19 mouse cellular contexts compared by ENCODE assay signal in genomic region chr12:82319436-82320131, GRCm38 (mm10).
A peak's percentile ranks its signal among the peaks of the same experiment; 100 is the strongest.
DNase-seq lines count a peak whose midpoint lies in the region; ATAC-seq and TF ChIP-seq lines count a peak whose summit lies in the region.
"Had no signal": no experiment of that assay in that cellular context is flagged by ENCODE, and none has a peak within 500 bp of the region (broad histone marks: within the 10 kb centered on the region; RNA-seq: fewer than 3 reads in every experiment).

No protein-coding gene starts in this region.

- peak; percentile 32 for ATAC-seq in liver, embryonic 16.5 days (ENCODE audit: low read depth)
- ATAC-seq in liver, embryonic 11.5 days (replicated peaks; ENCODE audit: low FRiP score), result no peak
- ATAC-seq in intestine, postnatal 0 days, result 0 out of 2 replicates have a peak, but pooled peaks have one; percentile 8
- ATAC-seq: activated CD4-positive, CD25-positive, alpha-beta regulatory T cell, adult 4 months; forebrain, embryonic 13.5 days; forebrain, postnatal 0 days; Patski had no signal

- TF ChIP-seq CTCF in kidney, adult 2 months (conservative IDR thresholded peaks at IDR 0.05; ENCODE audit: insufficient read depth, insufficient read length, low read depth, low read length), result no peak
- TF ChIP-seq CTCF in intestine, postnatal 0 days (IDR thresholded peaks at IDR 0.05; ENCODE audit: low read depth), result no peak

- no peak overlapping the region for H3K9ac ChIP-seq in liver, embryonic 16.5 days (ENCODE audit: low read depth, low read length)
- no peak overlapping the region for H3K9ac ChIP-seq in liver, embryonic 11.5 days (ENCODE audit: low read depth, low read length)
- no peak overlapping the region for H3K9ac ChIP-seq in intestine, postnatal 0 days (ENCODE audit: low read depth, low read length)
- H3K9ac ChIP-seq: embryonic facial prominence, embryonic 13.5 days; forebrain, embryonic 13.5 days; forebrain, postnatal 0 days; hindbrain, embryonic 14.5 days had no signal

- H3K4me3 ChIP-seq in kidney, adult 2 months (ENCODE audit: insufficient read depth, low read depth, low read length), result no peak overlapping the region
- no peak overlapping the region for H3K4me3 ChIP-seq in liver, embryonic 16.5 days (ENCODE audit: low read depth, low read length)
- H3K4me3 ChIP-seq in liver, embryonic 11.5 days (ENCODE audit: low read depth, low read length), result no peak overlapping the region
- no peak overlapping the region for H3K4me3 ChIP-seq in intestine, postnatal 0 days (ENCODE audit: low read depth, low read length)
- H3K4me3 ChIP-seq: embryonic facial prominence, embryonic 13.5 days; forebrain, embryonic 13.5 days had no signal

- 52% methylated on average over 7 of the region's 7 CpGs for WGBS in kidney, adult 2 months
- WGBS in liver, embryonic 16.5 days (ENCODE audit: insufficient replicate concordance), result 61% methylated on average over 7 of the region's 7 CpGs
- WGBS in liver, embryonic 11.5 days, result 80% methylated on average over 7 of the region's 7 CpGs
- 52% methylated on average over 7 of the region's 7 CpGs for WGBS in intestine, postnatal 0 days

- H3K4me2 ChIP-seq in liver, embryonic 16.5 days (ENCODE audit: low read depth, low read length), result no peak overlapping the region
- no peak overlapping the region for H3K4me2 ChIP-seq in liver, embryonic 11.5 days
- H3K4me2 ChIP-seq in intestine, postnatal 0 days (replicated peaks; ENCODE audit: low read depth), result no peak overlapping the region
- H3K4me2 ChIP-seq: embryonic facial prominence, embryonic 13.5 days; forebrain, embryonic 13.5 days; hindbrain, embryonic 14.5 days had no signal

- TF ChIP-seq POLR2A in kidney, adult 2 months (IDR thresholded peaks at IDR 0.05; ENCODE audit: low read depth, low read length), result no peak

- H3K27me3 ChIP-seq in kidney, adult 2 months (replicated peaks; ENCODE audit: control insufficient read depth, insufficient read depth, low read length), result no peaks in the 10 kb centered on the region
- no peaks in the 10 kb centered on the region for H3K27me3 ChIP-seq in liver, embryonic 16.5 days (ENCODE audit: control insufficient read depth, insufficient read depth, low read depth, low read length)
- no peaks in the 10 kb centered on the region for H3K27me3 ChIP-seq in liver, embryonic 11.5 days (replicated peaks; ENCODE audit: control insufficient read depth, insufficient read depth, low read length)
- H3K27me3 ChIP-seq in intestine, postnatal 0 days (replicated peaks; ENCODE audit: control insufficient read depth, insufficient read depth, low read length), result no peaks in the 10 kb centered on the region
- H3K27me3 ChIP-seq: CH12.LX; embryonic facial prominence, embryonic 13.5 days; forebrain, embryonic 13.5 days; Patski had no signal

- DNase-seq in kidney, adult 2 months, result peak; percentile 53
- no peak for DNase-seq in kidney, postnatal 4 days
- DNase-seq in liver, embryonic 11.5 days (ENCODE audit: low spot score), result no peak
- no peak for DNase-seq in cerebellum, postnatal 36 days
- DNase-seq: adrenal gland, postnatal 14 days; cerebellum, adult 11-12 months; cerebellum, adult 9-10 months; cerebellum, postnatal 25 days; forebrain, postnatal 0 days; gastrocnemius, postnatal 14 days; heart, postnatal 10 days had no signal

- peak overlapping the region; percentile 1; the same call in 1 of the 2 replicates for H3K27ac ChIP-seq in kidney, adult 2 months (ENCODE audit: insufficient read depth, low read depth, low read length)
- H3K27ac ChIP-seq in liver, embryonic 16.5 days (ENCODE audit: low read length), result no peak overlapping the region
- no peak overlapping the region for H3K27ac ChIP-seq in liver, embryonic 11.5 days (ENCODE audit: low read depth, low read length)
- H3K27ac ChIP-seq in intestine, postnatal 0 days (ENCODE audit: low read depth, low read length), result no peak overlapping the region
- H3K27ac ChIP-seq: embryonic facial prominence, embryonic 13.5 days; forebrain, embryonic 13.5 days; hindbrain, embryonic 14.5 days had no signal

- H3K36me3 ChIP-seq in kidney, adult 2 months (ENCODE audit: control insufficient read depth, insufficient read depth, low read length), result no peaks in the 10 kb centered on the region
- H3K36me3 ChIP-seq in liver, embryonic 16.5 days (ENCODE audit: control insufficient read depth, insufficient read depth), result no peaks in the 10 kb centered on the region
- no peaks in the 10 kb centered on the region for H3K36me3 ChIP-seq in liver, embryonic 11.5 days (ENCODE audit: control insufficient read depth, insufficient read depth, low read length)
- no peaks in the 10 kb centered on the region for H3K36me3 ChIP-seq in intestine, postnatal 0 days (ENCODE audit: control insufficient read depth, insufficient read depth)
- H3K36me3 ChIP-seq: embryonic facial prominence, embryonic 13.5 days had no signal

- H3K4me1 ChIP-seq in kidney, adult 2 months (ENCODE audit: control insufficient read depth, insufficient read depth, low read length), result peaks cover 12% of the 10 kb centered on the region; the same call in 1 of the 2 replicates
- no peaks in the 10 kb centered on the region for H3K4me1 ChIP-seq in liver, embryonic 16.5 days (ENCODE audit: control insufficient read depth, low read depth, low read length)
- H3K4me1 ChIP-seq in liver, embryonic 11.5 days (replicated peaks; ENCODE audit: control insufficient read depth, insufficient read depth, low read length), result no peaks in the 10 kb centered on the region
- no peaks in the 10 kb centered on the region; the same call in 1 of the 2 replicates for H3K4me1 ChIP-seq in intestine, postnatal 0 days (replicated peaks; ENCODE audit: control insufficient read depth, insufficient read depth, low read length)
- H3K4me1 ChIP-seq: forebrain, embryonic 13.5 days had no signal

- H3K9me3 ChIP-seq in liver, embryonic 16.5 days (replicated peaks; ENCODE audit: control insufficient read depth, low read length), result no peaks in the 10 kb centered on the region
- no peaks in the 10 kb centered on the region for H3K9me3 ChIP-seq in liver, embryonic 11.5 days (ENCODE audit: control insufficient read depth, low read length)
- no peaks in the 10 kb centered on the region for H3K9me3 ChIP-seq in intestine, postnatal 0 days (ENCODE audit: control insufficient read depth)
- H3K9me3 ChIP-seq: embryonic facial prominence, embryonic 13.5 days; forebrain, embryonic 13.5 days had no signal
